Mouse (Mus musculus) heart, embryonic 12.5 days (tissue): ENCODE data around the gene Inpp5k. TPM values are rescaled to one million over a fixed set of nuclear protein-coding genes. Genes with fewer than 3 reads are reported as not detected.

Experiments
- ATAC-seq: fragments of 200-750 bp; cut with Nextera tagmentation; 2 replicates; pipeline ENCODE4 v1.8.0; 2017; ENCODE audit warnings: moderate TSS enrichment, moderate library complexity; ENCODE audit not compliant: insufficient number of reproducible peaks, low FRiP score
- H3K27ac ChIP-seq: fragments of 300-500 bp; sonication (generic); 2 replicates; pipeline ENCODE4 v1.5.1; 2016; ENCODE audit warnings: mild to moderate bottlenecking, moderate library complexity; ENCODE audit not compliant: poor library complexity, severe bottlenecking
- H3K27me3 ChIP-seq: fragments of 300-500 bp; sonication (generic); replicated peaks from 2 replicates; pipeline ENCODE4 v1.6.1; 2016; ENCODE audit warnings: mild to moderate bottlenecking, moderate library complexity
- H3K36me3 ChIP-seq: fragments of 300-500 bp; sonication (generic); 2 replicates; pipeline ENCODE4 v1.6.1; 2016; ENCODE audit warnings: mild to moderate bottlenecking, moderate library complexity
- H3K4me1 ChIP-seq: fragments of 300-500 bp; sonication (generic); replicated peaks from 2 replicates; pipeline ENCODE4 v1.6.1; 2016; ENCODE audit warnings: mild to moderate bottlenecking
- H3K4me2 ChIP-seq: fragments of 300-500 bp; sonication (generic); 2 replicates; pipeline ENCODE4 v1.6.1; 2016; ENCODE audit warnings: mild to moderate bottlenecking, moderate library complexity
- H3K4me3 ChIP-seq: fragments of 300-500 bp; sonication (generic); 2 replicates; pipeline ENCODE4 v1.5.1; 2016; ENCODE audit warnings: mild to moderate bottlenecking
- H3K9ac ChIP-seq: fragments of 300-500 bp; sonication (generic); 2 replicates; pipeline ENCODE4 v1.6.1; 2016; ENCODE audit warnings: mild to moderate bottlenecking, moderate library complexity
- H3K9me3 ChIP-seq: fragments of 300-500 bp; sonication (generic); replicated peaks from 2 replicates; pipeline ENCODE4 v1.6.1; 2016; ENCODE audit warnings: mild to moderate bottlenecking, moderate library complexity
- WGBS: fragments of 180-500 bp; shearing (Covaris S2); methylation state at CpG from one replicate; pipeline ENCODE4 v1.1.7; 2016; 5-methylcytosine and 5-hydroxymethylcytosine counted together
- polyA plus RNA-seq: library from polyadenylated mRNA; unstranded; fragments of >200 nt; fragmentation: Nextera tagmentation; extraction: Ambion mirVana; gene quantifications from 2 replicates; pipeline ENCODE4 v1.2.1, GENCODE M21; 2016

Inpp5k gene
- polyA plus RNA-seq, 1 experiment from 2014 or later: 17.3 TPM

DNA sequence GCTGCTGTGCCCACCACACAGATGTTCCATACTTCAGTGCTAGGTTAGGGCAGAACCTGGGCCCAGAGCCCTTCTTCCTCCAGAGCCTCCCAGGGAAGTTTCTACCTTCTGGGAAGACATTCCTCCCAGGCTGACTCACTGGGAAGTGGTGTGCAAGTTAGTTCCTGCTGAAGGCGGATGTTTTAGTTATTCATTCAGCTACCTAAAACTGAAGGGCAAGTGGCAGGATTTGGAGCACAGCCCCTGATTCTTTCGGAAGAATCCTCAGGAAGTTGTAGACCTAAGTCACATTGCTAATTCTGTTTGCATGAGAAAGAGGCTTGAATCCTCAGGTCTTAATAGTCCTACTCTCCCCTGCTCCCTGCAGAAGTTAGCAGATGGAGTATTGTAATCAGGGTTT is 9.4 kb upstream of the Inpp5k start:
- no peak for ATAC-seq
- Histone ChIP-seq H3K27ac (0 out of 2 replicates have a peak overlapping the region, but pooled peaks have one; percentile 30), H3K4me2 (no peak overlapping the region), H3K9me3 (no peaks in the 10 kb centered on the region), H3K36me3 (peaks cover 68% of the 10 kb centered on the region), H3K9ac (no peak overlapping the region), H3K4me3 (no peak overlapping the region), H3K4me1 (peaks cover 34% of the 10 kb centered on the region), H3K27me3 (no peaks in the 10 kb centered on the region)
- 79% methylated on average over 2 of the region's 2 CpGs for WGBS

DNA sequence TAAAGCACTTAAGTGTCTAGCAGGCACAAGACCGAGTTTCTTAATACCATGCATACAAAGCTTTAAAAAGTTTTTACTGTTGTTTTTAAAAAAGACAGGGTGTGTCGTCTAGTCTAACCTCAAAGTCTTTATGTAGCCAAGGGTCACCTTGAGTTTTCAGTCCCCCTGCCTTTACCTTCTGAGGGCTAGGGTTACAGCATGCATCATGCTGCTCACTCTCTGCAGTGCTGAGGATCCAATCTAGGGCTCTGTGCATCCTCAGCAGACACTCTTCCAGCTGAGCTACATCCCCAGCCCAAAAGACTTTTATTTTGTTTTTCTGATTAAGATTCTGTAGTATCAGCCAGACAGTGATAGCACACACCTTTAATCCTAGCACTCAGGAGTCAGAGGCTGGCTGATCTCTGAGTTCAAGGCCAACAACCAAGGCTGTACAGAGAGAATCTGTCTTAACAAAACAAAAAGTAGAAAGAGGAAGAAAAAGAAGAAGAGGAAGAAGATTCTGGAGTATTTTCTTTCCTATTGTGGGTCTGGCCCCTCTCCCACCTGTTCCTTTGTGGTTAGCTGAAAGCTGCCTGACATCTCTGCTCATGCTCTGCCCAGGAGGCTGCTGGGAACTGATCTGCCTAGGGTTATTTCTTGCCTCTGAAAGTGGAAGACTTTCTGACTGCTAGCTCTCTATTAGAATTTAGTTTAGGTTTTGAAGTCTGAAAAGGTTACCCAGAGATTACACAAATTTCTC is 8.0 kb upstream of the Inpp5k start:
- Histone ChIP-seq H3K36me3 (peaks cover 69% of the 10 kb centered on the region), H3K4me3 (no peak overlapping the region)

DNA sequence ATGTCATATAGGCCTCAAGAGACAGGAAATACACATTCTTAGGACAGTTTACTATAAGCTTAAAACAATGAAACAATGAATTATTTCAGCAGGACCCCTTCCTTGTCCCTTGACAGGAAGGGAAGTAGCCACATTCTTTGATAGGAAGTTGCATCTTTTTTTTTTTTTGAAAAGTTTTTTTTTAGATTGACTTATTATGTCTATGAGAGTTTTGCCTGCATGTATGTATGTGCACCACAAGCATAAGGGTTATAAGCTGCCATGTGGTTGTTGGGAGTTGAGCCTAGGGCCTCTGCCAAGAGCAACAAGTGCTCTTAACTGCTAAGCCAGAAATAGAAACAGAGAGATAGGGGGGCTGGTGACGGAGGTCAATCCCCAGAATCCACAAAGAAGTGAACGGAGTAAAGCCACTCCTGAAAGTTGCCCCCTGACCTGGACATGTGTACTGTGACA is 6.7 kb upstream of the Inpp5k start:
- no peaks in the 10 kb centered on the region; the same call in 1 of the 2 replicates for H3K27me3 ChIP-seq
- H3K9me3 ChIP-seq: no peaks in the 10 kb centered on the region
- 3% methylated on average over 2 of the region's 2 CpGs for WGBS
- H3K36me3 ChIP-seq: peaks cover 67% of the 10 kb centered on the region
- H3K27ac ChIP-seq: peak overlapping the region; percentile 98
- no peak overlapping the region for H3K4me3 ChIP-seq
- ATAC-seq: peak; percentile 74
- H3K4me1 ChIP-seq: peaks cover 34% of the 10 kb centered on the region
- peak overlapping the region; percentile 46 for H3K4me2 ChIP-seq
- H3K9ac ChIP-seq: peak overlapping the region; percentile 37

More for the DNA sequence above, 8.0 kb upstream of the Inpp5k start:
- Histone ChIP-seq H3K27ac (peak overlapping the region; percentile 98), H3K4me2 (no peak overlapping the region), H3K4me1 (peaks cover 34% of the 10 kb centered on the region), H3K9me3 (no peaks in the 10 kb centered on the region), H3K9ac (no peak overlapping the region), H3K27me3 (no peaks in the 10 kb centered on the region)
- no peak for ATAC-seq
- 55% methylated on average over 2 of the region's 2 CpGs for WGBS

DNA sequence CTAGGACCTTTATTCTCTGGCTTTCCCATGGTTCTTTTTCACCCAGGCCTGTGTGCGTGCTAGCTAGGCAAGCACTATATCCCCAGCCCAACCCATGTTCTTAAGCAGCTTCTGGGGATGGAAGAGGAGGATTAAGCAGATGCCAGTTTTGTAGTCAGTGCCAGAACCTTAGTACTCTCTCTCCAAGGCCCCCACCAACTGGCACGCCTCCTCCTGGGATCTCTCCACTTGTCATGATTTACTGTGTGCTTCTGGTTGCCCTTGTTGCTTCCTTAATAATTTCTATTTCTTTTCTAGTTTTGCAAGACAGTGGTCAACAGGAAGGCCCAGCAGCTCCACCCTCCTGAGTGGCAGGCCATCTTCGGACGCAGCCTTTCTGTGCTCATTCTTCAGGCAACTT is 5.0 kb upstream of the Inpp5k start:
- Histone ChIP-seq H3K36me3 (peaks cover 53% of the 10 kb centered on the region), H3K4me1 (peaks cover 44% of the 10 kb centered on the region), H3K9me3 (no peaks in the 10 kb centered on the region), H3K27ac (no peak overlapping the region), H3K4me2 (no peak overlapping the region), H3K27me3 (no peaks in the 10 kb centered on the region; the same call in 1 of the 2 replicates), H3K4me3 (no peak overlapping the region), H3K9ac (no peak overlapping the region)
- 88% methylated on average over 4 of the region's 4 CpGs for WGBS
- no peak for ATAC-seq

DNA sequence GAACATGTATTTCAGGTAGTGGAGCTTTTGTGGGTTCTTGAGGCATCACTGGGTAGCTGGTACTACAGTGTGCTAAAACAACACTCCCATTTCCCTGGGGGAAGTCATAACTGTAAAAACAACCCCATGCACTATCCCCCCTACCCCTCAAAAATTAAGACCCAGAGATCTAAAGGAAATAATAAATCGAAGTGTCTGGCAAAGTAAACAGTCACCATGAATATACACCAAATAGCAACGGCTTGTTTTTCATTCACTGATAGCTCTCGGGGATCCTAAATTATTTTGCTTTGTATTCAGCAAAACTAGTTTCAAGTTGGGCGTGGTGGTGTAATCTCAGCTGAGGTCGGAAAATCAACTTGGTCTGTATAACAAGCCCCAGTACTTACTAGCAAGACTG is 690 bp upstream of the Inpp5k start:
- peak overlapping the region; percentile 76 for H3K4me3 ChIP-seq
- peak overlapping the region; percentile 80 for H3K4me2 ChIP-seq
- no peak for ATAC-seq
- peak overlapping the region; percentile 76; the same call in 1 of the 2 replicates for H3K9ac ChIP-seq
- H3K4me1 ChIP-seq: peaks cover 29% of the 10 kb centered on the region
- H3K36me3 ChIP-seq: peaks cover 38% of the 10 kb centered on the region
- 12% methylated on average over 5 of the region's 5 CpGs for WGBS
- no peaks in the 10 kb centered on the region for H3K9me3 ChIP-seq
- H3K27ac ChIP-seq: peak overlapping the region; percentile 78; the same call in 1 of the 2 replicates
- H3K27me3 ChIP-seq: no peaks in the 10 kb centered on the region; the same call in 1 of the 2 replicates

DNA sequence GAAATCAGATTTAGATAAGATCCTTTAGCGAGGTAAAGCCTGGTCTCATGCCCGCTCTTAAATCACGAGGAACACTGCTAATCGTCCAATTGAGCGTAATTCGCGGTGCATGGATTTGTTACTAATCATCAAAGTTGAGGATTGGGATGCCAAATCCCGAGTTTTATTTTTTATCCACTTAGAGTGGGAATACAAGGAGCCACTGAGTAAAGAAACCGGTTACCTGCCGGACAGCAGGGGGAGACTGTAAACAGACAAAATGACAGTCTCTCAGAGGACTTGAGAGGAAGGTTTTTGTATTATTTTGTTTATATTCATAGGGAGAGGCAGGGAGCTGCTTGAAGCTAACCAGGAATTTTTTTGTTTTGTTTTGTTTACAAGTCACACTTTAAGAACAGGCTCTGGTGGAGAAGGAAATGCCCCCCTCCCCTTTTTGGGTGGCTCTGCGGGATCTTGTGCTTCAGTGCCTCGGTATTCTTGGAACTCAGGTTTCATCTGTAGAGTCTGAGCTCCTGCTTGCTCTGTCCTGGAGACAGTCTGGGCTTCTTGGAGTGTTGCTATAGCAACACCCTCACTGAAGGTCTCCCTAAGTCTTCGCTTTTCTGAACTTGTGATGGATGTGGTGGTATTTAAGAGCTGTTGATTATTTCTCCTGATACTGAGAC is 905 bp downstream of the Inpp5k start:
- H3K27ac ChIP-seq: no peak overlapping the region
- H3K4me2 ChIP-seq: peak overlapping the region; percentile 80
- no peaks in the 10 kb centered on the region for H3K9me3 ChIP-seq
- H3K9ac ChIP-seq: peak overlapping the region; percentile 81
- no peaks in the 10 kb centered on the region; the same call in 1 of the 2 replicates for H3K27me3 ChIP-seq
- peak overlapping the region; percentile 76 for H3K4me3 ChIP-seq
- peaks cover 23% of the 10 kb centered on the region for H3K4me1 ChIP-seq
- H3K36me3 ChIP-seq: peaks cover 35% of the 10 kb centered on the region
- 13% methylated on average over 13 of the region's 13 CpGs for WGBS
- no peak for ATAC-seq

DNA sequence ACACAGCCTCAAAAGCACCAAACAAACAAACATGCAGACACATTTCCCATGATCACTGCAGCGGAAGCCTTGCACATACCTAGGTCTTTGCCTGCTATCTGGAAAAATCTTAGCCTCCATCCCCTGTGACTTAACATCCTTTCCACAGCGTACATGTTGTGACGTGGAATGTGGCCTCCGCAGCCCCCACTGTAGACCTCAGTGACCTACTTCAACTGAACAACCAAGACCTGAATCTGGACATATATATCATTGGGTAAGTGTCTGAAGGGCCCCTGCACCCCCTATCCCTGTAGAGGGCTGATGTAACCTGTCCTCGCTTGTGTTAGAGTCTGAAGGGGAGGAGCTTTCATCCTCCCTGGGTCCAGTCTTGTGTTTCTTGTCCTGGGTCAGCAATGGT is 2.1 kb downstream of the Inpp5k start:
- Histone ChIP-seq H3K27ac (no peak overlapping the region), H3K4me1 (peaks cover 23% of the 10 kb centered on the region), H3K4me2 (no peak overlapping the region), H3K27me3 (no peaks in the 10 kb centered on the region; the same call in 1 of the 2 replicates), H3K4me3 (no peak overlapping the region), H3K9ac (no peak overlapping the region), H3K36me3 (peaks cover 37% of the 10 kb centered on the region), H3K9me3 (no peaks in the 10 kb centered on the region)
- WGBS: 87% methylated on average over 5 of the region's 5 CpGs
- no peak for ATAC-seq

DNA sequence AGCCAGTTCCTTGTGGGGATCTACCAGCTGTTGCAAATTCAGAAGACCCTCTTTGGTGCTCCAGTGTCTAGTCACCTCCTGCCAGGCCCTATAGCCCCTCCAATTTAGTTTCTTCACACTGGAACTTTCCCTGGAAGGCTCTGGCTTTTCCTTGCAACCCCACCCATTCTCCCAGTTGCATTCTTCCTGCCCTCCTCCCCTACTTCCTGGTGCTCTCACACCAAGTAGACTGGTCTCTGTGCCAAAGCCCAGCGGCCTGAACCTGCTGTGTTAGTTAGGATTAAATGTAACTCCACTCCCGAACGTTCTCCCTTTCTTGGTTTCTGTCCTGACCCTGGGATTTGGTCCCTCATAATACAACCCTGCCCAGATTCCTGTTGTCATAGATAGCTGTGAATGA is 4.0 kb downstream of the Inpp5k start:
- Histone ChIP-seq H3K9ac (no peak overlapping the region), H3K27me3 (no peaks in the 10 kb centered on the region), H3K9me3 (no peaks in the 10 kb centered on the region), H3K4me1 (peaks cover 18% of the 10 kb centered on the region), H3K36me3 (peaks cover 39% of the 10 kb centered on the region), H3K4me3 (no peak overlapping the region), H3K27ac (peak overlapping the region; percentile 30; the same call in 1 of the 2 replicates), H3K4me2 (no peak overlapping the region)
- 64% methylated on average over 3 of the region's 3 CpGs for WGBS
- no peak for ATAC-seq

DNA sequence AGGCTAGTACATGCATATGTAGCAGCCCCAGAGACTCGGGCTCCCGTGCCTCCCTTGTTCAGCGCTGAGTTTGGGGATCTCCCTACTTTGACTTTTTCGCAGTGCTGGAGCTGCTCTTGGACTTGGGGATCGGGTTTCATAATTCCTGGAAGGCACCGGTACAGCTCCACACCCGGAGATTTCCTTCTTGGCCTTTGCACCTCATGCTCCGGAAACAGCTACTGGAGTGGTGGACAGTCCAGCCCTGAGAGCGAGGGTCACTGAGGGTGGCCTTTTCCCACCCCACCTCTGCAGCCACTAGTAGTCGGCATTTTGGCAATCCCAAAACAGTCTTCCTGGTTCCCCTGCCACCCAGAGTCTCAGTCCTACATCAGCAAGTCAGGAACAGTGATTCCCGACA is 4.5 kb downstream of the Inpp5k start:
- H3K27ac ChIP-seq: no peak overlapping the region
- ATAC-seq: no peak
- H3K27me3 ChIP-seq: no peaks in the 10 kb centered on the region
- no peak overlapping the region for H3K4me2 ChIP-seq
- H3K4me3 ChIP-seq: no peak overlapping the region
- H3K9ac ChIP-seq: no peak overlapping the region
- H3K9me3 ChIP-seq: no peaks in the 10 kb centered on the region
- WGBS: 66% methylated on average over 11 of the region's 11 CpGs
- H3K4me1 ChIP-seq: peaks cover 13% of the 10 kb centered on the region
- H3K36me3 ChIP-seq: peaks cover 41% of the 10 kb centered on the region

DNA sequence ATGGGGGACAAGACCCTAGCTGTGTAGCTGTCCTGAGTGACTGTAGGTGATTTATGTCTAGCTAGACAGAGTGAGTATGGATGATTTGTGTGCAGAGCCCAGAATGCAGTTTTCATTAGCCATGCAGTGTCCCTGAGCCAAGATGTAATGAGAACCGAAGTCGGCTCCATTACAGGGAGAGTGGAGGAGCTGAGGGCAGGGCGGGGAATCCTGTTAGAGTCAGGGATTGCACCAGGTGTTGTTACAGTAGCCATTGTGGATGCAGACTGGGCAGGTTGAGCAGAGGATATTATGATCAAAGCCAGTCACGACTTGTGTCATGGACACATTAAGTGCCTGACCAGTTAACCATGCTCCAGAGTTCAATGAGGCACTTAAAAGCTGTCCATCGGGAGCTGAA is 12.5 kb downstream of the Inpp5k start:
- ATAC-seq: no peak
- H3K4me1 ChIP-seq: peaks cover 9% of the 10 kb centered on the region
- no peak overlapping the region for H3K4me3 ChIP-seq
- H3K9ac ChIP-seq: no peak overlapping the region
- no peak overlapping the region for H3K27ac ChIP-seq
- no peaks in the 10 kb centered on the region for H3K27me3 ChIP-seq
- WGBS: 64% methylated on average over 5 of the region's 5 CpGs
- no peak overlapping the region for H3K4me2 ChIP-seq
- H3K36me3 ChIP-seq: peaks cover 31% of the 10 kb centered on the region
- H3K9me3 ChIP-seq: no peaks in the 10 kb centered on the region

DNA sequence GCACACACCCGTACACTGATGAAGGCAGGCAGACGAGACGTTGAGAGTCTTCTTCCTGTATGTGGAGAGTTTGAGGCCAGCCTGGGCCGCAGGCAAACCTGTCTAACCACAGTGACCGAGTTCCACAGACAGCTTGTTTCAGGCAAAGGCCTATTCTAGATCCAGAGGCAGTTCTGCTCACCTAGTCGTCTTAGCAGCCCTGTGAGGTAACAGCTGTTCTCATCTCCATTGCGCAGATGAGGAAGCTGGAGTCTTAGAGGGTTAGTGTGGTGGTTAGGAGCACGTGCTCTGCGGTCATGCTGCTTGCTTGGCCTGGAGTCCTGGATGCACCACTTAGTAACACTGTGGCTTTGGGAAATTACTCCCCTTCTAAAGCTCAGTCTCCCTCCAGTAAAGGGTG is 13.9 kb downstream of the Inpp5k start:
- no peaks in the 10 kb centered on the region for H3K9me3 ChIP-seq
- peaks cover 25% of the 10 kb centered on the region for H3K36me3 ChIP-seq
- H3K9ac ChIP-seq: no peak overlapping the region
- 77% methylated on average over 9 of the region's 9 CpGs for WGBS
- no peak overlapping the region for H3K4me2 ChIP-seq
- no peak for ATAC-seq
- no peaks in the 10 kb centered on the region for H3K27me3 ChIP-seq
- peaks cover 15% of the 10 kb centered on the region for H3K4me1 ChIP-seq
- no peak overlapping the region for H3K4me3 ChIP-seq
- no peak overlapping the region for H3K27ac ChIP-seq
